Mouse (Mus musculus): ENCODE data around the gene Tmem164.

DNA sequence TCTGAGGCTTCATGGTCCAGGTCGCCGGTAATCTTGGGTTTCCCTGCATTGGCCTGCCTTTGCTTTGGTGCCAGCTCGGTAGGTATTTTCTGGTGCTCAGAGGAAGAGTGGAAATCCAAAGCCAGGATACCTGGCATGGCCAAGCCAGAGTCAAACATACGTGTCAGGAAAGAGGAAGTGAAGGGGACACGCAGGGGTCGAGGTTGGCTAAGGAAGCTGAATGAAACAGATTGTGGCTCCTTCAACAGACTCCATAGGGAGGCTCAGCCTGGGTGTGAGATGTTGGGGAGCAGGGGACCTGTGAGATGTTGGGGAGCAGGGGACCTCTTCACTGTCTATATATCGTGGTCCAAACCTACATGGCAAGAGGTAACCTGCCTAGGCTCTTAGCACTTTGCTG lies 155.2 kb downstream of the Tmem164 start:
- TF ChIP-seq CTCF (IDR thresholded peaks at IDR 0.05; ENCODE audit: low read depth, low read length) = no peak
- TF ChIP-seq GATA2 (IDR thresholded peaks at IDR 0.05; ENCODE audit: borderline replicate concordance, low read depth, low read length) = no peak
- no peak for TF ChIP-seq GATA1 (IDR thresholded peaks at IDR 0.05; ENCODE audit: borderline replicate concordance, low read length)
- TF ChIP-seq TAL1 (conservative IDR thresholded peaks at IDR 0.05; ENCODE audit: low read depth, low read length) = no peak
- TF ChIP-seq POLR2AphosphoS5 (IDR thresholded peaks at IDR 0.05; ENCODE audit: insufficient replicate concordance, low read depth, low read length) = no peak

Measured in G1E (cell line).